Mouse (Mus musculus) forebrain, embryonic 11.5 days (tissue): ENCODE measurements around the gene Clstn1. TPM values are rescaled to one million over a fixed set of nuclear protein-coding genes. Genes with fewer than 3 reads are reported as not detected.

Experiments used
- ATAC-seq: fragments of 200-750 bp; cut with Nextera tagmentation; replicated peaks from 2 replicates; pipeline ENCODE4 v1.8.0; 2017; ENCODE audit warnings: moderate TSS enrichment; ENCODE audit not compliant: low FRiP score
- DNase-seq: peaks from one replicate; pipeline ENCODE4 v3.0.0-alpha.2; 2017; ENCODE audit warnings: low spot score
- H3K27ac ChIP-seq: fragments of 300-500 bp; sonication (generic); 2 replicates; pipeline ENCODE4 v1.5.1; 2014; ENCODE audit warnings: low read depth, low read length
- H3K27me3 ChIP-seq: fragments of 300-500 bp; sonication (generic); 2 replicates; pipeline ENCODE4 v1.6.1; 2014; ENCODE audit warnings: mild to moderate bottlenecking, low read length, mixed read lengths; ENCODE audit not compliant: control insufficient read depth, insufficient read depth
- H3K36me3 ChIP-seq: fragments of 300-500 bp; sonication (generic); 2 replicates; pipeline ENCODE4 v1.6.1; 2014; ENCODE audit warnings: mild to moderate bottlenecking, low read length, moderate library complexity, mixed read lengths; ENCODE audit not compliant: control insufficient read depth, insufficient read depth
- H3K4me1 ChIP-seq: fragments of 300-500 bp; sonication (generic); replicated peaks from 2 replicates; pipeline ENCODE4 v1.6.1; 2014; ENCODE audit warnings: low read length, mixed read lengths; ENCODE audit not compliant: control insufficient read depth, insufficient read depth
- H3K4me2 ChIP-seq: fragments of 300-500 bp; sonication (generic); 2 replicates; pipeline ENCODE4 v1.6.1; 2014; ENCODE audit warnings: low read depth, mild to moderate bottlenecking, low read length, moderate library complexity, mixed read lengths; ENCODE audit not compliant: severe bottlenecking
- H3K4me3 ChIP-seq: fragments of 300-500 bp; sonication (generic); 2 replicates; pipeline ENCODE4 v1.5.1; 2014; ENCODE audit warnings: low read depth, low read length
- H3K9ac ChIP-seq: fragments of 300-500 bp; sonication (generic); 2 replicates; pipeline ENCODE4 v1.6.1; 2014; ENCODE audit warnings: low read length
- H3K9me3 ChIP-seq: fragments of 300-500 bp; sonication (generic); 2 replicates; pipeline ENCODE4 v1.6.1; 2016; ENCODE audit warnings: low read length, mixed read lengths; ENCODE audit not compliant: control insufficient read depth
- WGBS: fragments of 180-500 bp; shearing (Covaris S2); extraction: QIAGEN DNeasy Blood & Tissue Kit; methylation state at CpG from one replicate; pipeline ENCODE4 v1.1.7; 2014; 5-methylcytosine and 5-hydroxymethylcytosine counted together
- polyA plus RNA-seq: library from polyadenylated mRNA; unstranded; fragments of >200 nt; fragmentation: Nextera tagmentation; extraction: Ambion mirVana; gene quantifications from 2 replicates; pipeline ENCODE4 v1.2.1, GENCODE M21; 2014

Gene Clstn1
- polyA plus RNA-seq, 1 experiment from 2014 or later: 48.1 TPM

GRCm38 (mm10) chr4:149688861-149689260 is 102.6 kb downstream of the Clstn1 start:
- no peaks in the 10 kb centered on the region; the same call in 1 of the 2 replicates for H3K27me3 ChIP-seq
- no peak overlapping the region for H3K9ac ChIP-seq
- H3K4me2 ChIP-seq: no peak overlapping the region
- H3K27ac ChIP-seq: no peak overlapping the region
- H3K4me3 ChIP-seq: no peak overlapping the region
- 86% methylated on average over 14 of the region's 14 CpGs for WGBS
- no peaks in the 10 kb centered on the region for H3K36me3 ChIP-seq
- DNase-seq (no peak), ATAC-seq (no peak)
- no peaks in the 10 kb centered on the region for H3K9me3 ChIP-seq
- H3K4me1 ChIP-seq: no peaks in the 10 kb centered on the region

GRCm38 (mm10) chr4:149689822-149690700 is 103.8 kb downstream of the Clstn1 start:
- ATAC-seq: no peak
- WGBS: 85% methylated on average over 12 of the region's 12 CpGs

GRCm38 (mm10) chr4:149690828-149691280 is 104.6 kb downstream of the Clstn1 start:
- H3K27me3 ChIP-seq: no peaks in the 10 kb centered on the region
- no peak overlapping the region for H3K9ac ChIP-seq
- H3K4me2 ChIP-seq: no peak overlapping the region
- DNase-seq (no peak), ATAC-seq (no peak)
- WGBS: 91% methylated on average over 8 of the region's 8 CpGs
- no peaks in the 10 kb centered on the region for H3K36me3 ChIP-seq
- no peak overlapping the region for H3K4me3 ChIP-seq
- no peaks in the 10 kb centered on the region for H3K9me3 ChIP-seq
- no peak overlapping the region for H3K27ac ChIP-seq
- no peaks in the 10 kb centered on the region for H3K4me1 ChIP-seq

More at GRCm38 (mm10) chr4:149689822-149690700, 103.8 kb downstream of the Clstn1 start:
- Histone ChIP-seq H3K27ac (no peak overlapping the region), H3K9me3 (no peaks in the 10 kb centered on the region), H3K9ac (no peak overlapping the region), H3K4me1 (no peaks in the 10 kb centered on the region), H3K27me3 (no peaks in the 10 kb centered on the region; the same call in 1 of the 2 replicates), H3K36me3 (no peaks in the 10 kb centered on the region), H3K4me2 (no peak overlapping the region), H3K4me3 (no peak overlapping the region)
- DNase-seq: no peak

- Histone ChIP-seq H3K27ac (no peak overlapping the region), H3K4me2 (no peak overlapping the region), H3K4me3 (no peak overlapping the region), H3K27me3 (no peaks in the 10 kb centered on the region), H3K36me3 (no peaks in the 10 kb centered on the region), H3K9me3 (no peaks in the 10 kb centered on the region), H3K4me1 (no peaks in the 10 kb centered on the region), H3K9ac (no peak overlapping the region)
- no peak for DNase-seq
- no peak for ATAC-seq
- 77% methylated on average over 8 of the region's 8 CpGs for WGBS
These were observed 105.1 kb downstream of the Clstn1 start for GRCm38 (mm10) chr4:149691368-149691767.

GRCm38 (mm10) chr4:149696189-149696971 is 110.1 kb downstream of the Clstn1 start:
- Histone ChIP-seq H3K4me2 (no peak overlapping the region), H3K4me1 (peaks cover 2% of the 10 kb centered on the region; the same call in 1 of the 2 replicates), H3K36me3 (no peaks in the 10 kb centered on the region), H3K9ac (no peak overlapping the region), H3K4me3 (no peak overlapping the region), H3K27ac (no peak overlapping the region), H3K9me3 (no peaks in the 10 kb centered on the region), H3K27me3 (peaks cover 5% of the 10 kb centered on the region; the same call in 1 of the 2 replicates)
- ATAC-seq: no peak
- no peak for DNase-seq
- 37% methylated on average over 16 of the region's 16 CpGs for WGBS

- Histone ChIP-seq H3K4me1 (peaks cover 2% of the 10 kb centered on the region; the same call in 1 of the 2 replicates), H3K9ac (peak overlapping the region; percentile 62), H3K27ac (no peak overlapping the region), H3K4me2 (peak overlapping the region; percentile 74), H3K9me3 (no peaks in the 10 kb centered on the region), H3K27me3 (peaks cover 5% of the 10 kb centered on the region; the same call in 1 of the 2 replicates), H3K36me3 (no peaks in the 10 kb centered on the region), H3K4me3 (peak overlapping the region; percentile 43)
- WGBS: 18% methylated on average over 15 of the region's 15 CpGs
- ATAC-seq: no peak
- no peak for DNase-seq
These were observed 111.4 kb downstream of the Clstn1 start for GRCm38 (mm10) chr4:149697506-149698196.

GRCm38 (mm10) chr4:149698197-149698821 is 112.0 kb downstream of the Clstn1 start:
- no peaks in the 10 kb centered on the region for H3K36me3 ChIP-seq
- WGBS: 2% methylated on average over 35 of the region's 35 CpGs
- H3K4me3 ChIP-seq: peak overlapping the region; percentile 43
- peaks cover 2% of the 10 kb centered on the region; the same call in 1 of the 2 replicates for H3K4me1 ChIP-seq
- peak overlapping the region; percentile 62 for H3K9ac ChIP-seq
- peaks cover 5% of the 10 kb centered on the region; the same call in 1 of the 2 replicates for H3K27me3 ChIP-seq
- H3K27ac ChIP-seq: no peak overlapping the region
- ATAC-seq: peak; percentile 78
- peak overlapping the region; percentile 74 for H3K4me2 ChIP-seq
- peak; percentile 82 for DNase-seq
- no peaks in the 10 kb centered on the region for H3K9me3 ChIP-seq
